Mouse (Mus musculus): ENCODE results near the gene Lemd1. TPM values are rescaled to one million over a fixed set of nuclear protein-coding genes. Genes with fewer than 3 reads are reported as not detected.

The Lemd1 gene
- total and polyA plus RNA-seq, 3 experiments: not detected

DNA sequence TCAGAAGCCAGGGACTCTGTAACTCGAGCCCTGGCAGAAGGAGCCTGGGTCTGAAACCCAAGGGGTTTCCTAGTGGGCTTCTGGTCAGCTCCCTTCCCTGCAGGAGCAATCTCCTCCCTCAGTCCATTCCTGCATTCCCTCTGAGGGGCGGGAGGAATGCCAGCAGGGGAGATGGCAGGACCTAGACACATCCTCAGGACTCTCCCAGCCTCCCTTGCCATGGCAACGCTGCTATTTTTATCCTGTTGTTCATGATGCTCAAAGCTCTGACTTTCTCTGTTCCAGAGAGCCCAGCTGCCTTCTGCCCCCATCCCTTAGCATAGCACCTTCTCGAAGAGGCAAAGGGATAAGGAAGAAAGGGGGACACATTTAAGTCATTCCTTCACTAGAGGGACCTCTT lies 16.9 kb downstream of the Lemd1 start:
- Histone ChIP-seq H3K9me3 (replicated peaks; ENCODE audit: low read length) (no peaks in the 10 kb centered on the region), H3K36me3 (replicated peaks in 1 of 2; ENCODE audit: control insufficient read depth in 1 of 2, insufficient read depth in 1 of 2, low read length in 1 of 2) (no peaks in the 10 kb centered on the region), H3K4me3 (replicated peaks in 1 of 3; ENCODE audit: low read depth in 2 of 3, low read length in 2 of 3, poor library complexity in 1 of 3) (no peak overlapping the region), H3K9ac (ENCODE audit: insufficient read depth, low read depth) (no peak overlapping the region), H3K4me1 (ENCODE audit: control insufficient read depth in 1 of 2, insufficient read depth in 2 of 2) (peaks cover 0 to 7% of the 10 kb centered on the region in 2 experiments; a peak in 1 of 4 replicates), H3K27me3 (replicated peaks) (peaks cover 100% of the 10 kb centered on the region), H3K79me2 (replicated peaks; ENCODE audit: control insufficient read depth, extremely low read depth, insufficient read depth, poor library complexity, severe bottlenecking) (no peaks in the 10 kb centered on the region), H3K27ac (ENCODE audit: insufficient read depth, low read depth) (no peak overlapping the region), H3K4me2 (ENCODE audit: insufficient read depth, low read depth, poor library complexity, severe bottlenecking) (no peak overlapping the region)
- in situ Hi-C loops (cut with MboI; ENCODE audit: low pct_ligation_motif_present, low pct_unique_long_range_greater_than_20kb, low sequenced_read_pairs) (no loop called here), dilution Hi-C loops (cut with MboI; ENCODE audit: extremely low pct_ligation_motif_present, extremely low pct_unique_long_range_greater_than_20kb, low sequenced_read_pairs) (no loop called here)
- TF ChIP-seq RCOR1 (conservative IDR thresholded peaks at IDR 0.05; ENCODE audit: low read depth, low read length) (no peak), KAT2A (IDR thresholded peaks at IDR 0.05; ENCODE audit: insufficient replicate concordance, low read length) (no peak), MAZ (IDR thresholded peaks at IDR 0.05; ENCODE audit: low read depth, low read length) (no peak), MYC (IDR thresholded peaks at IDR 0.05; ENCODE audit: low read depth, low read length) (no peak), USF1 (IDR thresholded peaks at IDR 0.05; ENCODE audit: low read depth, low read length) (no peak), ETS1 (conservative IDR thresholded peaks at IDR 0.05; ENCODE audit: low read depth, low read length) (no peak), SMC3 (IDR thresholded peaks at IDR 0.05; ENCODE audit: low read depth, low read length) (no peak), MXI1 (IDR thresholded peaks at IDR 0.05; ENCODE audit: low read depth, low read length) (no peak), BHLHE40 (IDR thresholded peaks at IDR 0.05; ENCODE audit: low read depth, low read length) (no peak), MAFK (IDR thresholded peaks at IDR 0.05; ENCODE audit: insufficient replicate concordance, low read length) (no peak), ZMIZ1 (IDR thresholded peaks at IDR 0.05; ENCODE audit: low read depth, low read length) (no peak), E2F4 (IDR thresholded peaks at IDR 0.05; ENCODE audit: insufficient replicate concordance, low read depth, low read length) (no peak), ELF1 (IDR thresholded peaks at IDR 0.05; ENCODE audit: low read depth, low read length) (no peak), MAX (IDR thresholded peaks at IDR 0.05; ENCODE audit: low read length) (no peak), ZC3H11A (IDR thresholded peaks at IDR 0.05; ENCODE audit: low read depth, low read length) (no peak), JUN (IDR thresholded peaks at IDR 0.05; ENCODE audit: insufficient read depth, low read depth, low read length) (no peak), NRF1 (IDR thresholded peaks at IDR 0.05; ENCODE audit: low read depth, low read length) (no peak), ZNF384 (IDR thresholded peaks at IDR 0.05; ENCODE audit: low read depth, low read length) (no peak)
- DNase-seq (ENCODE audit: extremely low read depth): no peak

DNA sequence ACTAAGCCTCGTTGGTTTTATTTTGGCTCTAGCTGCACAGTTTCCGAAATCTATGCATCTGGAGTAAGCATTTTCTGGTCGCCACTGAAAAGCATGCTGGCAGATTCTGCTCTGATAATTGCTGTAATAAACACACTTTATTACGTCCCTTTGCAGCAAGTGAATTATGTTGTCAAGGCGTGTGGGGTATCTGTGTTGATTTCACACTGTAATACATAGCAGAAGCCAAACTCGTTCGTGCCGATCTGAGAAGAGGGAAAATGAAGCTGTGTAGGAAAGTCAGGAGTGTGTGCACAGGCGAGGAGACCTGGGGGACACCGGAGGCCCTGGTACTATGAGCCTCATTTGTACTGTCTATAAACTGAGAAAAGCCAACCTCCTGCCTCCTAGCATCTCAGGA lies 18.2 kb downstream of the Lemd1 start:
- Histone ChIP-seq H3K4me1 (ENCODE audit: control insufficient read depth in 1 of 2, insufficient read depth in 2 of 2) (peaks cover 0 to under 1% of the 10 kb centered on the region in 2 experiments; a peak in 1 of 4 replicates), H3K4me2 (ENCODE audit: insufficient read depth, low read depth, poor library complexity, severe bottlenecking) (no peak overlapping the region), H3K4me3 (replicated peaks in 1 of 3; ENCODE audit: low read depth in 2 of 3, low read length in 2 of 3, poor library complexity in 1 of 3) (no peak overlapping the region), H3K9me3 (replicated peaks; ENCODE audit: low read length) (no peaks in the 10 kb centered on the region), H3K27me3 (replicated peaks) (peaks cover 92% of the 10 kb centered on the region), H3K79me2 (replicated peaks; ENCODE audit: control insufficient read depth, extremely low read depth, insufficient read depth, poor library complexity, severe bottlenecking) (no peaks in the 10 kb centered on the region), H3K27ac (ENCODE audit: insufficient read depth, low read depth) (no peak overlapping the region), H3K36me3 (replicated peaks in 1 of 2; ENCODE audit: control insufficient read depth in 1 of 2, insufficient read depth in 1 of 2, low read length in 1 of 2) (no peaks in the 10 kb centered on the region), H3K9ac (ENCODE audit: insufficient read depth, low read depth) (no peak overlapping the region)
- dilution Hi-C loops (cut with MboI; ENCODE audit: extremely low pct_ligation_motif_present, extremely low pct_unique_long_range_greater_than_20kb, low sequenced_read_pairs) (no loop called here), in situ Hi-C loops (cut with MboI; ENCODE audit: low pct_ligation_motif_present, low pct_unique_long_range_greater_than_20kb, low sequenced_read_pairs) (no loop called here)
- TF ChIP-seq NRF1 (IDR thresholded peaks at IDR 0.05; ENCODE audit: low read depth, low read length): no peak
- no peak for TF ChIP-seq GABPA (IDR thresholded peaks at IDR 0.05; ENCODE audit: insufficient replicate concordance, low read depth, low read length)
- no peak for TF ChIP-seq POLR2AphosphoS2 (IDR thresholded peaks at IDR 0.05; ENCODE audit: low read depth, low read length)
- no peak for TF ChIP-seq ZMIZ1 (IDR thresholded peaks at IDR 0.05; ENCODE audit: low read depth, low read length)
- TF ChIP-seq RAD21 (IDR thresholded peaks at IDR 0.05; ENCODE audit: low read depth, low read length): no peak
- DNase-seq (ENCODE audit: extremely low read depth): no peak
